Mouse (Mus musculus): ENCODE measurements around the gene Hdac7. TPM values are rescaled to one million over a fixed set of nuclear protein-coding genes. Genes with fewer than 3 reads are reported as not detected.

Gene Hdac7
- polyA plus RNA-seq, 1 experiment from 2014 or later: 25.3 TPM

- no peak for DNase-seq (ENCODE audit: extremely low spot score, low spot score)
- WGBS: 82% methylated on average over 7 of the region's 7 CpGs
- H3K27me3 ChIP-seq (ENCODE audit: poor library complexity, severe bottlenecking): peaks cover 29% of the 10 kb centered on the region
- no peaks in the 10 kb centered on the region for H3K9me3 ChIP-seq
- peaks cover 22% of the 10 kb centered on the region for H3K36me3 ChIP-seq (replicated peaks)
- no peak overlapping the region for H3K4me3 ChIP-seq
- peaks cover 51% of the 10 kb centered on the region for H3K4me1 ChIP-seq
- peak overlapping the region; percentile 56; the same call in 1 of the 2 replicates for H3K27ac ChIP-seq
These were observed 57.0 kb downstream of the Hdac7 start for GRCm38 (mm10) chr15:97787148-97787798.

GRCm38 (mm10) chr15:97786412-97787112, 57.7 kb downstream of the Hdac7 start:
- H3K4me3 ChIP-seq: no peak overlapping the region
- no peaks in the 10 kb centered on the region for H3K9me3 ChIP-seq
- 87% methylated on average over 10 of the region's 10 CpGs for WGBS
- peaks cover 58% of the 10 kb centered on the region for H3K4me1 ChIP-seq
- DNase-seq (ENCODE audit: extremely low spot score, low spot score): no peak
- peak overlapping the region; percentile 56 for H3K27ac ChIP-seq
- H3K36me3 ChIP-seq (replicated peaks): peaks cover 15% of the 10 kb centered on the region
- peaks cover 36% of the 10 kb centered on the region for H3K27me3 ChIP-seq (ENCODE audit: poor library complexity, severe bottlenecking)

GRCm38 (mm10) chr15:97785731-97786411, 58.4 kb downstream of the Hdac7 start:
- H3K27me3 ChIP-seq (ENCODE audit: poor library complexity, severe bottlenecking): peaks cover 43% of the 10 kb centered on the region
- DNase-seq (ENCODE audit: extremely low spot score, low spot score): no peak
- 86% methylated on average over 9 of the region's 9 CpGs for WGBS
- H3K4me1 ChIP-seq: peaks cover 59% of the 10 kb centered on the region
- peak overlapping the region; percentile 48; the same call in 1 of the 2 replicates for H3K27ac ChIP-seq
- no peak overlapping the region for H3K4me3 ChIP-seq
- H3K9me3 ChIP-seq: no peaks in the 10 kb centered on the region
- peaks cover 8% of the 10 kb centered on the region for H3K36me3 ChIP-seq (replicated peaks)

GRCm38 (mm10) chr15:97784561-97785161, 59.6 kb downstream of the Hdac7 start:
- Histone ChIP-seq H3K4me3 (peak overlapping the region; percentile 95), H3K36me3 (replicated peaks) (peaks cover 1% of the 10 kb centered on the region; the same call in 1 of the 2 replicates), H3K4me1 (peaks cover 67% of the 10 kb centered on the region), H3K27me3 (ENCODE audit: poor library complexity, severe bottlenecking) (peaks cover 44% of the 10 kb centered on the region), H3K9me3 (no peaks in the 10 kb centered on the region), H3K27ac (peak overlapping the region; percentile 90)
- WGBS: 5% methylated on average over 45 of the region's 45 CpGs
- no peak for DNase-seq (ENCODE audit: extremely low spot score, low spot score)

GRCm38 (mm10) chr15:97784092-97784559, 60.2 kb downstream of the Hdac7 start:
- peak; percentile 87 for DNase-seq (ENCODE audit: extremely low spot score, low spot score)
- Histone ChIP-seq H3K27ac (peak overlapping the region; percentile 90), H3K36me3 (replicated peaks) (no peaks in the 10 kb centered on the region), H3K4me1 (peaks cover 67% of the 10 kb centered on the region), H3K27me3 (ENCODE audit: poor library complexity, severe bottlenecking) (peaks cover 44% of the 10 kb centered on the region), H3K4me3 (peak overlapping the region; percentile 95), H3K9me3 (no peaks in the 10 kb centered on the region)
- 4% methylated on average over 39 of the region's 39 CpGs for WGBS

- Histone ChIP-seq H3K4me3 (peak overlapping the region; percentile 33), H3K27ac (no peak overlapping the region), H3K4me1 (peaks cover 61% of the 10 kb centered on the region), H3K36me3 (replicated peaks) (no peaks in the 10 kb centered on the region), H3K9me3 (no peaks in the 10 kb centered on the region), H3K27me3 (ENCODE audit: poor library complexity, severe bottlenecking) (peaks cover 44% of the 10 kb centered on the region)
- DNase-seq (ENCODE audit: extremely low spot score, low spot score): peak; percentile 73
- WGBS: 3% methylated on average over 9 of the region's 9 CpGs
These were observed 61.6 kb downstream of the Hdac7 start for GRCm38 (mm10) chr15:97782749-97783105.

- 5% methylated on average over 24 of the region's 24 CpGs for WGBS
- Histone ChIP-seq H3K27me3 (ENCODE audit: poor library complexity, severe bottlenecking) (peaks cover 44% of the 10 kb centered on the region), H3K27ac (no peak overlapping the region), H3K36me3 (replicated peaks) (no peaks in the 10 kb centered on the region), H3K4me3 (peak overlapping the region; percentile 33), H3K9me3 (no peaks in the 10 kb centered on the region), H3K4me1 (peaks cover 56% of the 10 kb centered on the region)
- no peak for DNase-seq (ENCODE audit: extremely low spot score, low spot score)
These were observed 62.1 kb downstream of the Hdac7 start for GRCm38 (mm10) chr15:97781961-97782748.

GRCm38 (mm10) chr15:97780611-97781031, 63.7 kb downstream of the Hdac7 start:
- H3K27ac ChIP-seq: no peak overlapping the region
- DNase-seq (ENCODE audit: extremely low spot score, low spot score): no peak
- no peak overlapping the region for H3K4me3 ChIP-seq

GRCm38 (mm10) chr15:97779576-97779975, 64.7 kb downstream of the Hdac7 start:
- no peaks in the 10 kb centered on the region for H3K9me3 ChIP-seq
- no peak for DNase-seq (ENCODE audit: extremely low spot score, low spot score)
- no peaks in the 10 kb centered on the region for H3K36me3 ChIP-seq (replicated peaks)
- no peak overlapping the region for H3K4me3 ChIP-seq
- H3K27me3 ChIP-seq (ENCODE audit: poor library complexity, severe bottlenecking): peaks cover 47% of the 10 kb centered on the region
- H3K27ac ChIP-seq: no peak overlapping the region
- WGBS: 80% methylated on average over 1 of the region's 1 CpGs
- peaks cover 42% of the 10 kb centered on the region for H3K4me1 ChIP-seq

More at GRCm38 (mm10) chr15:97780611-97781031, 63.7 kb downstream of the Hdac7 start:
- no peaks in the 10 kb centered on the region for H3K9me3 ChIP-seq
- no peaks in the 10 kb centered on the region for H3K36me3 ChIP-seq (replicated peaks)
- peaks cover 47% of the 10 kb centered on the region for H3K4me1 ChIP-seq
- WGBS: 76% methylated on average over 12 of the region's 12 CpGs
- peaks cover 43% of the 10 kb centered on the region for H3K27me3 ChIP-seq (ENCODE audit: poor library complexity, severe bottlenecking)

GRCm38 (mm10) chr15:97778311-97779098, 65.8 kb downstream of the Hdac7 start, which contains the start of gene Slc48a1:
TSS of gene Slc48a1 (plus strand) at chr15:97778520.
- no peak for DNase-seq (ENCODE audit: extremely low spot score, low spot score)
- H3K27me3 ChIP-seq (ENCODE audit: poor library complexity, severe bottlenecking): peaks cover 55% of the 10 kb centered on the region
- H3K4me3 ChIP-seq: no peak within 1 kb of the TSS
- H3K9me3 ChIP-seq: no peaks in the 10 kb centered on the region
- peaks cover 43% of the 10 kb centered on the region for H3K4me1 ChIP-seq
- WGBS: 77% methylated on average over 8 of the region's 8 CpGs
- H3K36me3 ChIP-seq (replicated peaks): no peaks in the 10 kb centered on the region
- no peak within 1 kb of the TSS for H3K27ac ChIP-seq

GRCm38 (mm10) chr15:97776919-97777318, 67.4 kb downstream of the Hdac7 start:
- no peak for DNase-seq (ENCODE audit: extremely low spot score, low spot score)
- H3K4me1 ChIP-seq: peaks cover 42% of the 10 kb centered on the region
- WGBS: 81% methylated on average over 6 of the region's 6 CpGs

More at GRCm38 (mm10) chr15:97776919-97777318, 67.4 kb downstream of the Hdac7 start:
- H3K27me3 ChIP-seq (ENCODE audit: poor library complexity, severe bottlenecking): peaks cover 43% of the 10 kb centered on the region
- no peak overlapping the region for H3K4me3 ChIP-seq
- H3K27ac ChIP-seq: no peak overlapping the region
- H3K9me3 ChIP-seq: no peaks in the 10 kb centered on the region
- H3K36me3 ChIP-seq (replicated peaks): no peaks in the 10 kb centered on the region
